Mouse (Mus musculus): Measurements from ENCODE around the gene Tnfrsf13c. TPM values are rescaled to one million over a fixed set of nuclear protein-coding genes. Genes with fewer than 3 reads are reported as not detected.

Tnfrsf13c gene
- polyA plus RNA-seq (2014; fragmentation: Nextera tagmentation; extraction: Ambion mirVana) = 0.29 TPM in 1 of 2 replicates, not detected in the other

GRCm38 (mm10) chr15:82223657-82224601, at the start of gene Tnfrsf13c:
Gene Tnfrsf13c (minus strand): TSS chr15:82224369.
- H3K4me1 ChIP-seq (ENCODE audit: control insufficient read depth, insufficient read depth, low read length) = peaks cover 17% of the 10 kb centered on the region
- no peak; the same call in 1 of the 2 replicates for ATAC-seq (replicated peaks; ENCODE audit: insufficient number of reproducible peaks, low FRiP score, low TSS enrichment)
- H3K4me2 ChIP-seq = peak within 1 kb of the TSS; percentile 75
- H3K9ac ChIP-seq (ENCODE audit: low read depth, low read length) = peak within 1 kb of the TSS; percentile 59; the same call in 1 of the 2 replicates
- peak within 1 kb of the TSS; percentile 42 for H3K4me3 ChIP-seq (ENCODE audit: low read depth, low read length)
- no peaks in the 10 kb centered on the region for H3K9me3 ChIP-seq (replicated peaks; ENCODE audit: control insufficient read depth, low read length)
- no peak within 1 kb of the TSS for H3K27ac ChIP-seq (ENCODE audit: low read depth, low read length)
- no peaks in the 10 kb centered on the region for H3K36me3 ChIP-seq (ENCODE audit: control insufficient read depth, insufficient read depth, low read length)
- peaks cover 34% of the 10 kb centered on the region for H3K27me3 ChIP-seq (ENCODE audit: control insufficient read depth, insufficient read depth, low read length)
- under 1% methylated on average over 43 of the region's 44 CpGs for WGBS (ENCODE audit: insufficient replicate concordance)

- Histone ChIP-seq H3K9ac (ENCODE audit: low read depth, low read length) (no peak overlapping the region), H3K4me3 (ENCODE audit: low read depth, low read length) (no peak overlapping the region), H3K9me3 (replicated peaks; ENCODE audit: control insufficient read depth, low read length) (no peaks in the 10 kb centered on the region), H3K36me3 (ENCODE audit: control insufficient read depth, insufficient read depth, low read length) (no peaks in the 10 kb centered on the region), H3K4me1 (ENCODE audit: control insufficient read depth, insufficient read depth, low read length) (peaks cover 16% of the 10 kb centered on the region; the same call in 1 of the 2 replicates), H3K27ac (ENCODE audit: low read depth, low read length) (no peak overlapping the region), H3K4me2 (no peak overlapping the region), H3K27me3 (ENCODE audit: control insufficient read depth, insufficient read depth, low read length) (peaks cover 54% of the 10 kb centered on the region)
- 77% methylated on average over 6 of the region's 6 CpGs for WGBS (ENCODE audit: insufficient replicate concordance)
- ATAC-seq (replicated peaks; ENCODE audit: insufficient number of reproducible peaks, low FRiP score, low TSS enrichment) = no peak
Measured at GRCm38 (mm10) chr15:82272295-82272694, 48.1 kb upstream of the Tnfrsf13c start.

DNA sequence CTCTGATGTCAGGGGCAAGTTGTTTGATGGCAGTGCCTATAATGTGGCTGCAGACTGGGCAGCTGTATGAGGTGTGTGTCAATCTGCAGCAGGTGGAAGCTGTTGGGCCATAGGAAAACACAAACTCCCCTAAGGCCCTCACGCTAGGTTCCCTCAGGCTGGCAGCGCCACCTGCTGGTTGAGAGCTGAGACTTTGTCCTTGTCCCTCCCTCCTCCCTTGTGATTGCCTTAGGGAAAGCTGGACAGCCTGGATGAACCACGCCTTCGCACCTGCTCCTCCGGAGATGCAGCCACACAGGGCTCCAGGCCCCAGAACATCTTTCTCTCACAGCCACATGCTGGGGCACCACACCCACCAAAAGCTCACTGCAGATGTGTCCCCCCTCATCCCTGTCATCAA, 47.0 kb upstream of the Tnfrsf13c start:
- H3K27me3 ChIP-seq (ENCODE audit: control insufficient read depth, insufficient read depth, low read length) = peaks cover 44% of the 10 kb centered on the region
- WGBS (ENCODE audit: insufficient replicate concordance) = 12% methylated on average over 5 of the region's 5 CpGs
- ATAC-seq (replicated peaks; ENCODE audit: insufficient number of reproducible peaks, low FRiP score, low TSS enrichment) = no peak
- H3K9me3 ChIP-seq (replicated peaks; ENCODE audit: control insufficient read depth, low read length) = no peaks in the 10 kb centered on the region
- no peak overlapping the region for H3K9ac ChIP-seq (ENCODE audit: low read depth, low read length)
- no peaks in the 10 kb centered on the region for H3K36me3 ChIP-seq (ENCODE audit: control insufficient read depth, insufficient read depth, low read length)
- H3K27ac ChIP-seq (ENCODE audit: low read depth, low read length) = no peak overlapping the region
- no peak overlapping the region for H3K4me2 ChIP-seq
- H3K4me1 ChIP-seq (ENCODE audit: control insufficient read depth, insufficient read depth, low read length) = peaks cover 16% of the 10 kb centered on the region; the same call in 1 of the 2 replicates
- H3K4me3 ChIP-seq (ENCODE audit: low read depth, low read length) = no peak overlapping the region

DNA sequence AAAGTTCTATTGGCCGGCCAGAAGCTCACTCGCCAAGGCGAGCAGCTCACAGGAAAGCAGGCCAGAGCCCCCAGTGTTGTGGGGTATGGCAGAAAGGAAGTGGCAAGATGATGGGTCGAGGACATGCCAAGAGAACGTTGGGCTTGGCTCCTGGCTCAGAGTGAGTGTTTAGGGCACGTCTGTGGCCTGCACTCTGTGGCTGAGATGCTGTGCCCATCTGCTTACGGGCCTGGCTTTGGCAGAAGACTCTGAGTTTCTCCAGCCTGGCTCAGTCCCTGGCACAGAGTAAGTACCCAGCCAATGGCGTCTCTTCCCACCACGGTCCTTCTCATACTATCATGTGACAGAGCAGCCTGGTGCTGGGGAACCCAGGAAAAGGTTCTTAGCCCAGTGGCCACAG, 44.6 kb upstream of the Tnfrsf13c start:
- no peak for ATAC-seq (replicated peaks; ENCODE audit: insufficient number of reproducible peaks, low FRiP score, low TSS enrichment)
- H3K4me1 ChIP-seq (ENCODE audit: control insufficient read depth, insufficient read depth, low read length) = peaks cover 11% of the 10 kb centered on the region; the same call in 1 of the 2 replicates
- H3K27ac ChIP-seq (ENCODE audit: low read depth, low read length) = no peak overlapping the region
- H3K9me3 ChIP-seq (replicated peaks; ENCODE audit: control insufficient read depth, low read length) = no peaks in the 10 kb centered on the region
- H3K9ac ChIP-seq (ENCODE audit: low read depth, low read length) = no peak overlapping the region
- no peaks in the 10 kb centered on the region for H3K36me3 ChIP-seq (ENCODE audit: control insufficient read depth, insufficient read depth, low read length)
- WGBS (ENCODE audit: insufficient replicate concordance) = 78% methylated on average over 9 of the region's 9 CpGs
- peaks cover 20% of the 10 kb centered on the region for H3K27me3 ChIP-seq (ENCODE audit: control insufficient read depth, insufficient read depth, low read length)
- H3K4me3 ChIP-seq (ENCODE audit: low read depth, low read length) = no peak overlapping the region
- no peak overlapping the region for H3K4me2 ChIP-seq

GRCm38 (mm10) chr15:82268185-82268584, 44.0 kb upstream of the Tnfrsf13c start:
- ATAC-seq (replicated peaks; ENCODE audit: insufficient number of reproducible peaks, low FRiP score, low TSS enrichment) = no peak
- peaks cover 14% of the 10 kb centered on the region for H3K27me3 ChIP-seq (ENCODE audit: control insufficient read depth, insufficient read depth, low read length)
- H3K36me3 ChIP-seq (ENCODE audit: control insufficient read depth, insufficient read depth, low read length) = no peaks in the 10 kb centered on the region
- no peak overlapping the region for H3K4me2 ChIP-seq
- H3K4me1 ChIP-seq (ENCODE audit: control insufficient read depth, insufficient read depth, low read length) = peaks cover 11% of the 10 kb centered on the region; the same call in 1 of the 2 replicates
- H3K27ac ChIP-seq (ENCODE audit: low read depth, low read length) = no peak overlapping the region
- no peak overlapping the region for H3K4me3 ChIP-seq (ENCODE audit: low read depth, low read length)
- 26% methylated on average over 3 of the region's 3 CpGs for WGBS (ENCODE audit: insufficient replicate concordance)
- no peak overlapping the region for H3K9ac ChIP-seq (ENCODE audit: low read depth, low read length)
- no peaks in the 10 kb centered on the region for H3K9me3 ChIP-seq (replicated peaks; ENCODE audit: control insufficient read depth, low read length)

DNA sequence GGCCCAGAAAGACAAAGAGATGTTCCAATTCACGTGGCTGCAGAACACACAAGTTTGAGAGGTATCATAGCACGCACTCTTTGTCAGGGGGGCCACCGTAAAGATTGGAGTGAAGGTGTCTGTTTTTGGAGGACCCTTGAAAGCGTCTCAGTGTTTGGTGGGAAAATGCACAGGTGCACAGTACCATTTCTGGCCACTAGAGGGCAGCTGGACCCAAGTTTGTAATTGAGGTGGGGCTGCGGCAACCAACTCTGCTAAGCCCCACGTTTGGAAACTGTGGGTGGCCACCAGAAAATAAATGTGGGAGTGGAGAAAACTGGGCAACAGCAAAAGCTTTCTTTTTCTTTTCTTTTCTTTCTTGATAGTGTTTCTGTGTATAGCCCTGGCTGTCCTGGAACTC, 42.2 kb upstream of the Tnfrsf13c start:
- H3K9ac ChIP-seq (ENCODE audit: low read depth, low read length) = no peak overlapping the region
- H3K4me2 ChIP-seq = no peak overlapping the region
- ATAC-seq (replicated peaks; ENCODE audit: insufficient number of reproducible peaks, low FRiP score, low TSS enrichment) = no peak
- no peak overlapping the region for H3K27ac ChIP-seq (ENCODE audit: low read depth, low read length)
- 17% methylated on average over 6 of the region's 6 CpGs for WGBS (ENCODE audit: insufficient replicate concordance)
- H3K4me1 ChIP-seq (ENCODE audit: control insufficient read depth, insufficient read depth, low read length) = peaks cover 11% of the 10 kb centered on the region; the same call in 1 of the 2 replicates
- no peak overlapping the region for H3K4me3 ChIP-seq (ENCODE audit: low read depth, low read length)
- H3K27me3 ChIP-seq (ENCODE audit: control insufficient read depth, insufficient read depth, low read length) = no peaks in the 10 kb centered on the region
- no peaks in the 10 kb centered on the region for H3K36me3 ChIP-seq (ENCODE audit: control insufficient read depth, insufficient read depth, low read length)
- no peaks in the 10 kb centered on the region for H3K9me3 ChIP-seq (replicated peaks; ENCODE audit: control insufficient read depth, low read length)

DNA sequence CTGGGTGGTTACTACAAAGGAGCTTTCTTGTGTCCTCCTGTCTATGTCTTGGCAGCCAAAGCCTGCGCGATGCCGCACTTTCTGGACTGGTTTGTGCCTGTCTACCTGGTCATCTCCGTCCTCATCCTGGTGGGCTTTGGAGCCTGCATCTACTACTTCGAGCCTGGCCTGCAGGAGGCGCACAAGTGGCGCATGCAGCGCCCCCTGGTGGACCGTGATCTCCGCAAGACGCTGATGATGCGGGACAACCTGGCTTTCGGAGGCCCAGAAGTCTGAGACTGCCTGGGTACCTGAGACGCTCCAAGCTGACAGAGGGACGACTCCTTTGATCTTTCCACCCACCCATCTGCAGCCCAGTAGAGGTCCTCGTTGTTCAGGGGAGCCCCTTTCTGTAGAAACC, 35.3 kb upstream of the Tnfrsf13c start:
- Histone ChIP-seq H3K27me3 (ENCODE audit: control insufficient read depth, insufficient read depth, low read length) (peaks cover 6% of the 10 kb centered on the region; the same call in 1 of the 2 replicates), H3K9ac (ENCODE audit: low read depth, low read length) (no peak overlapping the region), H3K4me2 (no peak overlapping the region), H3K4me3 (ENCODE audit: low read depth, low read length) (no peak overlapping the region), H3K27ac (ENCODE audit: low read depth, low read length) (no peak overlapping the region), H3K36me3 (ENCODE audit: control insufficient read depth, insufficient read depth, low read length) (no peaks in the 10 kb centered on the region), H3K9me3 (replicated peaks; ENCODE audit: control insufficient read depth, low read length) (no peaks in the 10 kb centered on the region), H3K4me1 (ENCODE audit: control insufficient read depth, insufficient read depth, low read length) (no peaks in the 10 kb centered on the region)
- no peak for ATAC-seq (replicated peaks; ENCODE audit: insufficient number of reproducible peaks, low FRiP score, low TSS enrichment)
- 13% methylated on average over 16 of the region's 16 CpGs for WGBS (ENCODE audit: insufficient replicate concordance)

DNA sequence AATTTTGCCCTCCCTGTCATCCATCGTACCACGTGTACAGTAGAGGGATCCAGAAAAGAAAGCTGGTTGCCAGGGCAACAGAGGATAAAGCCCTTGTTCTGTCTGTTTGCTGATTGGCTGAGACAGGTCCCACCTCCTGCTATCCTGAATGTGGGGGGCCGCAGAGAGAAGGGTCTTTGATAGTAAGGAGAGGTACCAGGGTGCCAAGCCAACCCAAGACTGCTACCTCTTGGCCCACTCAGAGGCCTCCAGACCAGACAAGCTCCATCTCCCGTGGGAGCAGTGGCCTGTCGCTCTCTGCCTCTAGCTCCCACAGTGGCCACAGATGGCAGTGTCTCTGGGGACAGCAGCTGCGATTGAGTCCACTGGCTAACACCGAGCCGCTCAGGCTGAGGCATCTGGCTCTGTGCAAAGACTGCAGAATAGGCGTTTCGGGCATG, 31.8 kb upstream of the Tnfrsf13c start:
- Histone ChIP-seq H3K9me3 (replicated peaks; ENCODE audit: control insufficient read depth, low read length) (no peaks in the 10 kb centered on the region), H3K9ac (ENCODE audit: low read depth, low read length) (no peak overlapping the region; the same call in 1 of the 2 replicates), H3K4me2 (0 out of 2 replicates have a peak overlapping the region, but pooled peaks have one; percentile 3), H3K27me3 (ENCODE audit: control insufficient read depth, insufficient read depth, low read length) (peaks cover 6% of the 10 kb centered on the region; the same call in 1 of the 2 replicates), H3K36me3 (ENCODE audit: control insufficient read depth, insufficient read depth, low read length) (no peaks in the 10 kb centered on the region), H3K4me1 (ENCODE audit: control insufficient read depth, insufficient read depth, low read length) (no peaks in the 10 kb centered on the region), H3K4me3 (ENCODE audit: low read depth, low read length) (no peak overlapping the region), H3K27ac (ENCODE audit: low read depth, low read length) (no peak overlapping the region)
- no peak for ATAC-seq (replicated peaks; ENCODE audit: insufficient number of reproducible peaks, low FRiP score, low TSS enrichment)
- 24% methylated on average over 10 of the region's 10 CpGs for WGBS (ENCODE audit: insufficient replicate concordance)

Data from heart, embryonic 11.5 days (tissue).